Mouse (Mus musculus): ENCODE results near the gene Zfp553.
"Not testable (repeated sequence)": the region's sequence is repeated elsewhere in the genome, so short reads cannot be mapped to it uniquely, and the experiment has no call there.

The Zfp553 gene

GRCm38 (mm10) chr7:127233368-127233749 lies 498 bp downstream of the Zfp553 start:
- no peak for DNase-seq (ENCODE audit: low read depth, low spot score)

DNA sequence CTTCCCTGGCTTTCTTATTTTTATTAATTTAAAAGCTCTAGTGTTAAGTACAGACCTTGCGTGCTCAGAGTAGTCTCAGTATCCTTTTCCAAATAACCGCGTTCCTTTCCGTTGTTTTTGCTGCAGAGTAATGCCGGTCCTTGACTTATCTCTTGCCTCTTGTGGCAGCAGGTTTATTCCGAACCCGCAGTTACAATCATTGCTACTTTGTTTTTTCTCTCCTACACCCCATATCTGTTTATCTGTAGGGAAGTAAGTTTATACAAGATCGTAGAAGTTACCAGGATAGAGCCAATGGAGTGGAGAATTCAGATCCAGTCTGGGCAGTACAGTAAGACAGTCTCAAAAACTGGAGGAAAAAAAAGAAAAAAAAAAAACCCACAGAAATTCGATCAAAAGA lies 904 bp downstream of the Zfp553 start:
- DNase-seq (ENCODE audit: low read depth, low spot score) = no peak

- DNase-seq (ENCODE audit: low read depth, low spot score) = no peak
These were observed 1.9 kb downstream of the Zfp553 start for GRCm38 (mm10) chr7:127234777-127235176.

DNA sequence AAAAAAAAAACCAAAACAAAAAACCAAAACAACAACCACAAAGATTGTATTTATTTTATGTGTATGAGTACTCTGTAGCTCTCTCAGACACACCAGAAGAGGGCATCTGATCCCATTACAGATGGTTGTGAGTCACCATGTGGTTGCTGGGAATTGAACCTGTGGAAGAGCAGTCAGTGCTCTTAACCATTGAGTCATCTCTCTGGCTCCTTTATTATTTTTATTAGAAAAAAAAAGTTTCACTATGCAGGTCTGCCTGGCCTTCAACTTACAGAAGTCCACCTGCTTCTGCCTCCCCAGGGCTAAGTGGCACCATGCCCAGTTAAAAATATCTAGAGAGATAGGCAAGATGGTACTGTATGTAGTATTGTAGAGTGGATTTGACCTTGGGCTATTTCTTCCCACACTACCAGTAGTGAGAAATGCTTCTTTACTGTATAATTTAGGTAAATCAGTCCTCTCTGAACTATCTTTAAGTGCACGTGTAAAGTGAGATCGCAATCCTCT lies 10.6 kb downstream of the Zfp553 start:
- no peak for DNase-seq (ENCODE audit: low read depth, low spot score)

DNA sequence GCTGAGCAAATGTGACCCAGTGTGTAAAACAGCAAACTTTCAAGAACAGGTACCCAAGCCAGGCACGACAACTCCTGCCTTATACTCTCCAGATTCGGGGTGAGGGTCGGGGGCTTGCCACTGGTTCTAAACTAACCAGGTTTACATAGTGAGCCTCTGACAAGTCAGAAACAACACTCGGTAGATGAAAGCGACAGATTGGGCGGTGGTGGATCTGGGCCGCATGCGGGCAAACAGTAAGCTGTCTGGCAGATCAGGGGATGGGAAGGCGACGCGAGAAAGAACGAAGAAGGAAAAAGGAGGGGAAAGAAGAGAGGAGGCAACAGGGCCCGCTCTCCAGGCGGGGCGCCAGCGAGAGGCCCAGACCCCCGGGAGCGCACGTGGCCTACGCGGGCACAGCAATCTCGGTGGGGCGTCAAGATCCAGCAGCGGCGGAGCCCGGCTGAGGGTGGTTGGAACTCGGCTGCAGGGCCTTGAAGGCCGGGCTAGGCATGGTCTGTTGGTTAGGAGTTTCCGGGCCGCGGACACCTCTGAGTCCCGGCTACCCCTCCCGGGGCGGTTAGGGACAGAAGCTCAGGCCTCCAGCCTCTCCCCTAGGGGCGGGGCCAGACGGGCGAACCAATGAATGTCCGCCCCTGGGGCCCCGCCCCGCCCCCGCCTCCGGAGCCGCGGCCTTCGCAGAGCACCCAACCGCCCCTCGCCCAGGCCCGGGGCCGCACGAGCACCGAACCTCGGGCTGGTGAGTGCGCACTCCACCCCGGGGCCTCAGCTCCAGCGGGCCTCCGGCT lies 11.2 kb downstream of the Zfp553 start, which contains the start of gene Zfp771:
TSS of gene Zfp771 (plus strand) at position 405 of the 788 bp plus-strand sequence.
- DNase-seq (ENCODE audit: low read depth, low spot score) = peak; percentile 85

DNA sequence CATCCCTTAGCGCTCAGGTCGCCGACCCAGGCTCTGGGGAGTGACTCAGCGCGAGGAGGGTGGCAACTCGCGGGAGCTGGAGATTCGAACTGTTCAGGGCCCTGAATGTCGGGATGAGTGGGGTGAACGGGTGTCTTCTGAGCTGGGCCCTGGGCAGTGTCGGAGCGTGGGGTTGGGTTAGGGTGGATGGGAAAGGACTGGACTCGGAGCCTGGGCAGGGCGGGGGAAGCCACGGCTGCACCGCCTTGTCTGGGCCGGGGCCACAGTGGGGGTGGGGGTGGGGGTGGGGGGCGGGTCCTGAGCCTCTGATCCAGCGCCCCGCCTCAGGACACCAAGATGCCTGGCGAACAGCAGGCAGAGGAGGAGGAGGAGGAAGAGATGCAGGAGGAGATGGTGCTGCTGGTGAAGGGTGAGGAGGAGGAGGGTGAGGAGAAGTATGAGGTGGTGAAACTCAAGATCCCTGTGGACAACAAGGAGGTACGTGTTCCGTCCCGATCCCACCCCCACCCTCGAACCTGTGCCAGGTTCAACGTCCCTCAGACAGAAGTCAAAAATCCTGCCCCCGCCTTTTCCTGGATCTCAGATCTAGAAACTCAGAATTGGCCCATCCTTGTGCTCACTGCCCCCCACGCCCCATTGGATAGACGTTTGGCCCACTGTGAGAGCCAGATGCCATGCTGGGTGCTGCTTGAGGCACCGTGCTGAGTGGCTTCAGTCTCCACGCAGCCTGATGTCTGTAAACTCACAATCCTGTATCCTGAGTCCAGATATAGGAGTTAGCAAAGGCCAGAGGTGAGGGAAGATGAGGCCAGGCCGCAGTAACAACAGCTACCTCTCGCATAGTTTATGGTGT lies 12.0 kb downstream of the Zfp553 start:
- DNase-seq (ENCODE audit: low read depth, low spot score) = no peak

- not testable (repeated sequence) for DNase-seq (ENCODE audit: low read depth, low spot score)
These were observed 17.6 kb downstream of the Zfp553 start for GRCm38 (mm10) chr7:127250511-127250910.

- no peak for DNase-seq (ENCODE audit: low read depth, low spot score)
These were observed 19.6 kb downstream of the Zfp553 start for GRCm38 (mm10) chr7:127252414-127252813.

GRCm38 (mm10) chr7:127253341-127253740 lies 20.5 kb downstream of the Zfp553 start:
- DNase-seq (ENCODE audit: low read depth, low spot score) = no peak

DNA sequence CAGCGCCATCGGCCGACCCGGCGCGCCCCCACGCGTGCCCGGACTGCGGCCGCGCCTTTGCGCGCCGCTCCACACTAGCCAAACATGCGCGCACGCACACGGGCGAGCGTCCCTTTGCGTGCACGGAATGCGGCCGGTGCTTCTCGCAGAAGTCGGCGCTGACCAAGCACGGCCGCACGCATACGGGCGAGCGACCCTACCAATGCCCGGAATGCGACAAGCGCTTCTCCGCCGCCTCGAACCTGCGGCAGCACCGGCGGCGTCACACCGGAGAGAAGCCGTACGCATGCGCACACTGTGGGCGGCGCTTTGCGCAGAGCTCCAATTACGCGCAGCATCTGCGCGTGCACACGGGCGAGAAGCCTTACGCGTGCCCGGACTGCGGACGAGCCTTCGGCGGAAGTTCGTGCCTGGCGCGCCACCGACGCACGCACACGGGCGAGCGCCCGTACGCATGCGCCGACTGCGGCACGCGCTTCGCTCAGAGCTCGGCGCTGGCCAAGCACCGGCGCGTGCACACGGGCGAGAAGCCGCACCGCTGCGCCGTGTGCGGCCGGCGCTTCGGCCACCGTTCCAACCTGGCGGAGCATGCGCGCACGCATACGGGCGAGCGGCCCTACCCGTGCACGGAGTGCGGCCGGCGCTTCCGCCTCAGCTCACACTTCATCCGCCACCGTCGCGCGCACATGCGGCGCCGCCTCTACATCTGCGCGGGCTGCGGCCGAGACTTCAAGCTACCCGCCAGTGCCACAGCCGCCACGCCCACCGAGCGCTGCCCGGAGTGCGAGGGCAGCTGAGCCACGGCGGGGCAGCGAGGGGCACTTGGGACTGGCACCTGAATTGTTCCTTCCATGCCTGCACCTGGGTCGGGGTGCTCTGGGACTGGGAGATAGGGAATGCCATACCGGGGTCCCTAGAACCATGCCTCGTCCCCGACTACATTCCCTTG lies 21.2 kb downstream of the Zfp553 start:
- peak; percentile 96 for DNase-seq (ENCODE audit: low read depth, low spot score)

GRCm38 (mm10) chr7:127255008-127255407 lies 22.1 kb downstream of the Zfp553 start:
- DNase-seq (ENCODE audit: low read depth, low spot score) = no peak

GRCm38 (mm10) chr7:127255965-127256364 lies 23.1 kb downstream of the Zfp553 start:
- DNase-seq (ENCODE audit: low read depth, low spot score) = no peak

DNA sequence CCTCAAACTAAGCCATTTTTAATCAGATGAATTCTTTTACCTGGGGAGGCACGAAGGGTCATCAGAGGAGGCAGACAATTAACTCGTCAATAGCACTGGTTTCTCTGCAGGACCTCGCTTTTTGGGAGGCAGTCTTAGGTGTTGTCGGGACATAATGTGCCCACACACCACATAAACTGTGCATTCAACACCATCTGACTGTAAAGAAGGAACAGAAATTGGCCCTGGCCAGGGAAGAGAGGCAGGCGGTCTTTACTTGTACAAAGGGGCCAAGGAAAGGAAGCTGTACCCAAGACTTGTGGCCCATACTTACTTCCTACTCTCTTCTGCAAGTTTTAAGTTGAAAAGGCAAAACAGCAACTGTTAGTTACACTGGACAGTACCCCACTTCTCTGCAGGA lies 23.7 kb downstream of the Zfp553 start:
- DNase-seq (ENCODE audit: low read depth, low spot score) = no peak

GRCm38 (mm10) chr7:127259186-127259905 lies 26.5 kb downstream of the Zfp553 start:
- DNase-seq (ENCODE audit: low read depth, low spot score) = no peak

DNA sequence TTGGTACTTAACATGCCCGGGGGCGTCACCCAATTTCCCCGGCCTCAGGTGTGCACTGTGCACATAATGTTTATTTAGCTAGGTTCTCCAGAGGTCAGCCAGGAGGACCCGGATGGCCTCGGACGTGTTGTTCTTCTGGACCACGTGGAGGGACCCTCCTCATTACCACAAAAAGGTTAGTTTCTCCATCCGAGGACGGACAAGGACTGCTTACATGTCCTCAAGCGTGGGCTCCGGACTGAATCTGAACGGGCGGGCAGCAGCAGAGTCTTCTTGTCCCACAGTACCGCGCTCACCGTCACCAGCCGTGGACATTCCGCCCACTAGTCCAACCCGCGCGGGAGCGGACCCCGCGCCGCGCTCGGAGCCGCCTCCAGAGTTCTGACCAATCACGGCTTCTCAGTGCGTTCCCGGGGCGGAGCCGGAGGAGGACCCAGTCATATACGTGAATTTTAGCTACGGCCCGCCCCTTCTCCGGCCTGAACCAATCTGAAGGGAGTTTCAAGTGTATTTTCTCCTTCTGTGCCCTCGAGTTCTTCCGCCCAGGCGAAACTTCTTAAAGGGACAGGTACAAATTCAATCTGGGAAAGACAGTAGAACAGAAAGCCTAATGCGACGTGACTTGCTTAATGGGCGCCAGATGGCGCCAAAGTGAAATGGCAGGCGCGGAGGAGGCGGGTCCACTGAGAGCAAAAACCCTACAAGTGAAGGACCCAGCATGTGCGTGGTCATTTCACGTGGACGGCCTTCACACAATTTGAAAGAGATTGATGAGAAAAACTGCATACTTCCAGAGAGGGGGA lies 27.6 kb downstream of the Zfp553 start, which contains the start of gene Dctpp1:
TSS of gene Dctpp1 (minus strand) at position 401 of the 803 bp plus-strand sequence.
- peak; percentile 99 for DNase-seq (ENCODE audit: low read depth, low spot score)

DNA sequence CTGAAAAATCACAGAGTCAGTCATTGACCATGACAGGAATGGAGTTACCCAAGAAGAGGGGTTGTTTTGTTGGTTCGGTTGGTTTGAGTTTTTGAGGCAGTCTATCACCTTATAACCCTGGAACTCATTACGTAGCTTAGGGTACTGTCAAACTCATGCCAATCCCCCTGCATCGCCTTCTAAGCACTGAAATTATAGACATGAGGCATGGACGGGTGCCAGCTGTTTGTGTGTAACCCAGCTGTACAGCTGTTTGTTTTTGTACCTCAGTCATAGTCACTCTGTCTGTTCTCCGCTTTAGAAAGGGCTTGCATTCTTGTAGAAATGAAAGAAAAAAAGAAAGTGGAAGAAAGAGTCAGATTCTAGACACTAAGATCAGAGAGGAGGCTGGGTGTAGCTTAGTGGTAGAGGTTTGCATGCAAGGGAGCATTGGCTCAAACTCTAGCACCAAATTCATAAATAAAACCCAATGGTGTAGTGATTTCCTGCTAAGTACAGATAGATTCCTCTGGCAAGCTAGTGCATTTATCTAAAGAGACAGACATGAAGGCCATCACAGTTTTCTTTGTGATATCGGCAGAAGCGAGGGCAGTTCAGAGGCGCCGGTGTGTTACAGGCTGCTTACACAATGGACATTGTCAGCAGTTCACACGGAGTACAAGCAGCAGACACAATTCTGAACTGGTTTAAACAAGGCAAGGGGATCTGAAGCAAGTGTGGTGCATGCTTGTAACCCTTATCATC lies 29.5 kb downstream of the Zfp553 start:
- DNase-seq (ENCODE audit: low read depth, low spot score) = no peak

GRCm38 (mm10) chr7:127263526-127263925 lies 30.7 kb downstream of the Zfp553 start:
- no peak for DNase-seq (ENCODE audit: low read depth, low spot score)

GRCm38 (mm10) chr7:127270256-127270655 lies 37.4 kb downstream of the Zfp553 start:
- DNase-seq (ENCODE audit: low read depth, low spot score) = no peak

- DNase-seq (ENCODE audit: low read depth, low spot score) = no peak
These were observed 37.8 kb downstream of the Zfp553 start for GRCm38 (mm10) chr7:127270666-127271065.

All from telencephalon, adult 2 months (tissue).